Mouse (Mus musculus): ENCODE measurements around the gene Eme1. TPM values are rescaled to one million over a fixed set of nuclear protein-coding genes. Genes with fewer than 3 reads are reported as not detected.

Eme1 gene
- 0.92 and 1.4 TPM in 2 replicates for polyA plus RNA-seq (2012; rRNA removed; ENCODE audit: low replicate concordance)

DNA sequence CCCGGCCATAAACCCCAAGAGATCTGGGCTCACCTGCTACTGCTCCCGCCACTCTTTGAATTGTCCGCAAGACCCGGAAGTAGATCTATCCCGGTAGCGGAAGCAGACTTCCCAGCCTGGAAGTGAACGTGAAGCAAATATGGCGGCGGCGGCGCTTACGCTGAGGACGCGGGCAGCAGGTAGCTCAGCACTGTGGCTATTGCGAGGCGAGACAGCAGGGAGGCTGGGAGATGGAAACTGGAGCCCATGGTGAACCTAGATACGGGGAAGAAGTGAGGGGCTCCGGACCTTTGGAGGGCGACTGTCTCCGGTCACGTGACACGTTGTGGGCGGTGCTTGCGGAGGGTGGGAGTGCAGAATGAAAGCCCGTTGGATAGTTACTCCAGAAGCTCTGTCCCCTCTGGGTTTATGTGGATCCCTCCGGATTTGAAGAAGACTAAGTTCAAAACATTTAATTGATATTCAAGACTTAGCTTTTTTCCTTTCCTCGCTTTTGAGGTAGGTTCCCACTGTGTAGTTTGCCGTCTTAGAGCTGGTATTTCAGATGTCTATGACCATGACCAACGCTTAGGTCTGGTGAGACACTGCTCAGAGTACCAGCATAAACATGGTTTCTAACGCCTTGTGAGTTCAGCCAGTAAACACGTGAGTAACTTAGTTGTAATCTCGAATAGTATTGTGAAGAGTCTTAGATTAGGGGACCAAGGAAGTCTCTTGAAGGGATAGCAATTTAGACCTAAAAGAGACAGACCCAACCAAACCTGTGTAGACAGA is at the start of gene Eme1, which contains the start of gene Mrpl27:
Gene Eme1 (minus strand): TSS at position 302 of the 774 bp plus-strand sequence.
Gene Mrpl27 (plus strand): TSS at position 105 of the 774 bp plus-strand sequence.

GRCm38 (mm10) chr11:94676754-94677606 is 23.2 kb upstream of the Eme1 start, which contains the start of gene Xylt2:
Xylt2 (minus strand) TSS chr11:94677515.

DNA sequence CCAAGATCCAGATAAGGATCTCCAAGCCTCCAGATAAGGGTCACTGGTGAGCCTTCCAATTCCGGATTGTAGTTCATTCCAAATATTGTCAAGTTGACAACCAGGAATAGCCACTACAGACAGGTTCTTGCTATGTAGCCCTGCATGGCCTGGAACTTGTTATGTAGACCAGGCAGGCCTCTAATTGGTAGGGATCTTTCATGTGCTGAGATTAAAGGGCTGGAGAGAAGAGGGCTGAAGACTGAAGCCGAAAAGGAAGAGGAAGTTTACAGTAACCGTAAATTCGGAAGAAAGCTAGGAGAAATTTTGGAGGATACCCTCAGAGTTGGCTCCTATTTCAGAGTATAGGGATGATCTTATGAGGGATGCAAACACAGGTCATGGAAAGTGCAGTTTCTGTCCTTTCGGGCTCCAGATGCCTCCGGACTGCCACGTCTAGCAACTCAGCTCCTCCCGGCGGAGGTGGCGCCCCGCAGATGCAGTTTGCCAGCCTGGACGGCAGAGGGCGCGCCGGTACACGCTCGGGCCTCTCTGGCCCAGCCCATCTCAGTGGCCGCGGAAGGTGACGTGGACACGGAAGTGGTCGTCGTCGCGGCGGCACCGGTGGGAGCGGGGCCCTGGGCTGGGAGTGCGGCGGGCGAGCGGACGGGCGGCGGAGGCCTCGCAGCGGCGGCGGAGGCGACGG is 24.4 kb downstream of the Eme1 start, which contains the start of gene Lrrc59:
Gene Lrrc59 (plus strand): TSS at position 569 of the 685 bp plus-strand sequence.

GRCm38 (mm10) chr11:94601321-94602281 is 52.2 kb downstream of the Eme1 start, which contains the start of gene Acsf2:
Acsf2 (minus strand) TSS chr11:94601871.

Other genes with a start within 250 kb of the Eme1 start
- gene Cacna1g, start 179.8 kb downstream of the Eme1 start, polyA plus RNA-seq (2012; rRNA removed; ENCODE audit: low replicate concordance) = 7.5 and 15.5 TPM in 2 replicates
- gene Spata20, start 167.8 kb downstream of the Eme1 start, polyA plus RNA-seq (2012; rRNA removed; ENCODE audit: low replicate concordance) = 0.08 TPM in 1 of 2 replicates, not detected in the other
- gene Epn3, start 154.0 kb downstream of the Eme1 start, polyA plus RNA-seq (2012; rRNA removed; ENCODE audit: low replicate concordance) = 4.1 and 10.7 TPM in 2 replicates
- 1.9 and 2.7 TPM in 2 replicates for gene Mycbpap, start 132.2 kb downstream of the Eme1 start, polyA plus RNA-seq (2012; rRNA removed; ENCODE audit: low replicate concordance)
- gene Rsad1, start 104.7 kb downstream of the Eme1 start, polyA plus RNA-seq (2012; rRNA removed; ENCODE audit: low replicate concordance) = 4.8 and 7.6 TPM in 2 replicates
- gene Chad, start 88.9 kb downstream of the Eme1 start, polyA plus RNA-seq (2012; rRNA removed; ENCODE audit: low replicate concordance) = 1.3 and 66.7 TPM in 2 replicates
- gene Acsf2, start 52.1 kb downstream of the Eme1 start, polyA plus RNA-seq (2012; rRNA removed; ENCODE audit: low replicate concordance) = 29.7 and 35.2 TPM in 2 replicates
- 115 and 176 TPM in 2 replicates for gene Lrrc59, start 24.2 kb downstream of the Eme1 start, polyA plus RNA-seq (2012; rRNA removed; ENCODE audit: low replicate concordance)
- 16.2 and 23.4 TPM in 2 replicates for gene Mrpl27, start 197 bp downstream of the Eme1 start, polyA plus RNA-seq (2012; rRNA removed; ENCODE audit: low replicate concordance)
- gene Xylt2, start 23.6 kb upstream of the Eme1 start, polyA plus RNA-seq (2012; rRNA removed; ENCODE audit: low replicate concordance) = 23.8 and 24.6 TPM in 2 replicates
- gene Gm11541, start 50.5 kb upstream of the Eme1 start, polyA plus RNA-seq (2012; rRNA removed; ENCODE audit: low replicate concordance) = 0.05 TPM in 1 of 2 replicates, not detected in the other
- gene Cdc34b, start 87.8 kb upstream of the Eme1 start, polyA plus RNA-seq (2012; rRNA removed; ENCODE audit: low replicate concordance) = 0.09 TPM in 1 of 2 replicates, not detected in the other
- 0.24 TPM in 1 of 2 replicates, not detected in the other for gene Tmem92, start 128.7 kb upstream of the Eme1 start, polyA plus RNA-seq (2012; rRNA removed; ENCODE audit: low replicate concordance)

Measured in duodenum, adult 2 months (tissue).